Mouse (Mus musculus): Measurements from ENCODE around the gene Ank. TPM values are rescaled to one million over a fixed set of nuclear protein-coding genes. Genes with fewer than 3 reads are reported as not detected.
"Not testable (repeated sequence)": the region's sequence is repeated elsewhere in the genome, so short reads cannot be mapped to it uniquely, and the experiment has no call there.

Ank gene
- polyA plus RNA-seq, 1 experiment, result 35.9 TPM

DNA sequence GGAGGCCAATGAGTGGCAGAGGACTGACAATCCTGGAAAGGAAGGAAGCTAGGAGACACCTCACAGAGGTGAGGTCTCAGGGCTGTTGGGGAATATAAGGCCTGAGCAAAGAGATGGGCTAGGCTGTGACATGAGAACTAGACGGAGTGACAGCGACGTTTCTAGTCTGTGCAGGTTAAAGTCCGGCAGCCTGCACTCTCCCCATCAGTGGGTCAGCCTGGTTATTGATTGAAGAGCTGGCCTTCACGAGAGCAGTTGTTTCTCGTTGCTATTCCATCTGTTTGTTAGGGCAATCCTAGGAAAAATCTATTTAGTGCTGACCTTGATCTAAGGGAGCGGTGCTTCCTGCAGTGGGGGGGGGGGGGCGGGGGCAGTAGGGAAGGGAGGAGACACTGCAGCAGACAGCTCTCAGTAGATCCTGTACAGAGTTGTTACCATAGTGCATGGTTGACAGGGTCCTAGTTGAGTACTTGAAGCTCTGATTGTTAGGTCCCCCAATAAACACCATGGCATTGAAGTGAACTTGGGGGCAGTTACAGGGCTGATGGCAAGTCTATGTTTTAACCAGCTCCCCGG, 21.6 kb upstream of the Ank start:
- TF ChIP-seq POLR2A (IDR thresholded peaks at IDR 0.05; ENCODE audit: borderline replicate concordance, extremely low read depth, insufficient read depth, insufficient read length, poor library complexity, severe bottlenecking) (no peak), CTCF (IDR thresholded peaks at IDR 0.05; ENCODE audit: borderline replicate concordance, extremely low read depth, insufficient read depth, insufficient read length) (no peak)
- no peak for DNase-seq (ENCODE audit: low read depth)

DNA sequence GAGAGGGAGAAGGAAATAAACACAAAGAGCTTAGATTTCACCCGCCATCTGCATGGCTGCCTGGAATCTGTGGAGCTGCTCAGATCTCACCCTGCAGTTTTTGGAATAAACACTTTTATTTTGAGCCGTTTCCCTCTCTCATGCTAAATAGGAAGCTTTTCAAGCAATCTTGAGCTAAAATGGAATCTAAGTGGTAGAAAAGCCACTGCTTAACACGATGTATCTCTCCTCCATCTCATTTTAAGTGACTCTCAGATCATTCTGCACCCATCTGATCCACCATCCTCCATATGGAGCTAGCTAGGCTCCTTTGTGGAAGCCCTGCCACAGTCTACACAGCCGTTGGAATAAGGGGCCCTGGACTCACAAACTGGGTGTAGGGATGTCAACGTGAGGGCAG, 15.8 kb upstream of the Ank start:
- TF ChIP-seq POLR2A (IDR thresholded peaks at IDR 0.05; ENCODE audit: borderline replicate concordance, extremely low read depth, insufficient read depth, insufficient read length, poor library complexity, severe bottlenecking), result no peak
- no peak for DNase-seq (ENCODE audit: low read depth)

DNA sequence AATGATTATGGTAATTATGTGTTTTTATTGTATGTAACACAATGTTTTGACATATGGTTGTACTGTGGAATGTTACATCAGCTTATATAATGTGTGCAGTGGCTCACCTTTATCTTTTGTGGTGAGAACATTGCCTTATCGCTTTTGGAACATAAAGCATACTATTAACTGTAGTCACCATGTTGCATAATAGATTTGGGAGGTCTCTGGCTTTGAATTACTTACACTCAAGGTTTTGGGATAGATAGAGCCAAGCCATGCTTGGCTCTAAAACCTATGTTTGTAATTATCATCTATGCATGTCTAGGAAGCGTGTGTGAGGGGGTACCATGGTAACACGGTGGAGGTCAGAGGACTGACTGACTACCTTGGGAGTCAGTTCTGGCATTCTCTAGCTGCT, 14.7 kb upstream of the Ank start:
- DNase-seq (ENCODE audit: low read depth), result no peak
- TF ChIP-seq POLR2A (IDR thresholded peaks at IDR 0.05; ENCODE audit: borderline replicate concordance, extremely low read depth, insufficient read depth, insufficient read length, poor library complexity, severe bottlenecking) (no peak), CTCF (IDR thresholded peaks at IDR 0.05; ENCODE audit: borderline replicate concordance, extremely low read depth, insufficient read depth, insufficient read length) (no peak)

DNA sequence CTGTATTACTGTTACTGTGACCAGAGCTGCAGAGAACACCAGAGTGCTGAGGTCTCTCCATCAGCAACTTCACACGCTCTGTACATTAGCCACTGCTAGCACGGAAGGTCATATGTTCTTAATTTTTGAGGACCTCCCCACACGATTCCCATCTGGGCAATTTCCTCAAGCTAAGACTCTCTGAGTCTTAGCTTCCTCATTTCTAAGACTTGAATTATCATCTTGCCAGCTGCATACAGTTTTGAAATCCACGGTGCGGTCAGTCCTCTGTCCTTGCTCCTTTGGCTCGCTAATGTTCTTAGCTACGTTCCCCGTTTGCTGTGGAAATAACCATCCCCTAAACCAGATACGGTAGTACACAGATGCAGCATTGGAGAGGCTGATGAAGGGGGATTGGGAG, 14.0 kb upstream of the Ank start:
- no peak for DNase-seq (ENCODE audit: low read depth)

DNA sequence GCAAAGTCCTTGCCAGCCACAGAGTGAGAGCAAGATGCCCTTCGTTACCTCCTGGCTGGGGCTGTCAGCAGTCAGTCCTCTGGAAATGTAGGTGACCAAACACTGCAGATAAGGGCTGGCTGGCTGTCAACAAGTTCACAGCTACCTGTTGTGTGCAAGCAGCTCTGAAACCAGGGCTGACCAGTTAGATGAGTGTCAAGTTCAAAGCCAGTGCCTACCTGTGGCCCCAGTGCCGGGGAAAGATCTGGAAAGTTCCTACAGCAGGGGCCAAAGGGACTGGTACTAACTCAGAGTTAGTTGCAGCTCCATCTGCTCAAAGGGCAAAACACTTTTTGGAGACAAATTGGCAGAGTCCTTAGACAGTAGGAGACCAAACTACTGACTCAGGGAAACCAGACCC, 9.5 kb upstream of the Ank start:
- no peak for TF ChIP-seq CTCF (IDR thresholded peaks at IDR 0.05; ENCODE audit: borderline replicate concordance, extremely low read depth, insufficient read depth, insufficient read length)
- TF ChIP-seq POLR2A (IDR thresholded peaks at IDR 0.05; ENCODE audit: borderline replicate concordance, extremely low read depth, insufficient read depth, insufficient read length, poor library complexity, severe bottlenecking), result no peak
- no peak for DNase-seq (ENCODE audit: low read depth)

More for the DNA sequence above, 14.0 kb upstream of the Ank start:
- TF ChIP-seq CTCF (IDR thresholded peaks at IDR 0.05; ENCODE audit: borderline replicate concordance, extremely low read depth, insufficient read depth, insufficient read length), result no peak
- no peak for TF ChIP-seq POLR2A (IDR thresholded peaks at IDR 0.05; ENCODE audit: borderline replicate concordance, extremely low read depth, insufficient read depth, insufficient read length, poor library complexity, severe bottlenecking)

DNA sequence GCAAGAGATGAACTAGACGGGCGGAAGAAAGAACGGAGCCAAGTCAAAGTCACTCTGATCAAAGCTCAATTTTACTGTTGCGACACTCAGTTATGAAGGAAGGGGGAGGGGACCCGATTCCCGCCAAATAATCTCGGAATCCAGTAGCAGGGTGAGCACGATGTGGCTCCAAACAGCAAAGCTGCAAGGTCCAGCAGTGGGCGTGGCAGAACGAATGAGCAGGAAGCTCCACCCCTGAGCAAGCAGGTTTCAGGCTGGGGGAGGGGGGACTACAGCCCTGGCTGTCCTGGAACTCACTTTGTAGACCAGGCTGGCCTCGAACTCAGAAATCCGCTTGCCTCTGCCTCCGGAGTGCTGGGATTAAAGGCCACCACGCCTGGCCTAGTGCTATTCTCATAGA, 6.7 kb upstream of the Ank start:
- not testable (repeated sequence) for DNase-seq (ENCODE audit: low read depth)

DNA sequence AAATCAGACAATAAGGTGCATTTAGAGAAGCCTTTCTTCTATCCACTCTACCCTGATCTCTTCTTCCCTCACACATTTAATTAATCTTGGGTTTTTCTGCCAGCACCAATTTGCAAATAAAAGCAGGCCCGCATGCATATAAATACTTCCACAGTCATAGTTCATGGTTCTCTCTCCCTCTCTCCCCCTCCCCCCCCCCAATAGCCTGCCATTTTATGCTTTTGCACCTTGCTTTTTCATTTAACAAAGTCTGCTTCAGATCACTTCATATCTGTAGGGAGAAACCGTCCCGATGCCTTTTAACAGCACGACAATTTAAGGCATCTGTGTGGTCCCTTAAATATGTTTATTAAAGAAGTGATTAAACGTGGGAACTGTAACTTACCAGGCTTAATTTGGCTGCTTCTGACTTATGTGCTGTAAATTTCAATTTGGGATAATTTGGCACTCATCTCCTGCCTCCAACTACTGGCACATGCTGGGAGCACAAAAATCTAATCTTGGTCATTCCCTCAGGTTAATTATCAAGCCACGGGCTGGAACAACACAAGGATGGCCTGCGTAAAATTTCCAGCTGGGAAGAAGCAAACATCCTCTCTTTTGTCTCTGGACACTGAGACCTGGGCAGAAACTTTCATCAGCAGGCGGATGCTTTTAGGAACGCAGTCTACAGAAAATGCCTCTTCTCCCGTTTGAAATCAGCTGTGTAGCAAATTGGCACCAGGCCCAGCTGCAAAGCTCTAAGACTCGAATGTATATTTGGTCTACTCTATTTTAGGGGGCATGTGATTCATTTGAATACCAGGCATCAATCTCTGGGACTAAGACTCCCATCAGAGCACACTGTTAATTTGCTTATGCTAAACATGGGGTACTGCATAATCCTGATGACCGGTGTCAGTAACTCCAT, 4.9 kb upstream of the Ank start:
- DNase-seq (ENCODE audit: low read depth), result peak; percentile 88
- TF ChIP-seq POLR2A (IDR thresholded peaks at IDR 0.05; ENCODE audit: borderline replicate concordance, extremely low read depth, insufficient read depth, insufficient read length, poor library complexity, severe bottlenecking) (no peak), CTCF (IDR thresholded peaks at IDR 0.05; ENCODE audit: borderline replicate concordance, extremely low read depth, insufficient read depth, insufficient read length) (no peak)

DNA sequence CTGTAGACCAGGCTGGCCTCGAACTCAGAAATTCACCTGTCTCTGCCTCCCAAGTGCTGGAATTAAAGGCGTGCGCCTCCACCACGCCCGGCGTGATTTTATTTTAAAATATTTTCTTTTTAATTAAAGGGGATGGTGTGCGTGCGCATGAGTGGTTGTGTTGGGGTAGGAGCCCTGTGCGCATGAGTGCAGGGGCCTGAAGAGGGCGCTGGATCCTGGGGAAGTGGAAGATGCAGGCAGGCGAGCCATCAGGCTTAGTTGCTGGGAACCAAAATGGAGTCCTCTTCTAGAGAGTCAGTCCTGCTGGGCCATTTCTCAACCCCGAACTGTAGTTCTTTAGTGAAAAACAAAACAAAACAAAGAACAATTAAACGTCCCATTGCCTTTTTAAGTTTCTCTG, 2.6 kb upstream of the Ank start:
- no peak for DNase-seq (ENCODE audit: low read depth)
- TF ChIP-seq CTCF (IDR thresholded peaks at IDR 0.05; ENCODE audit: borderline replicate concordance, extremely low read depth, insufficient read depth, insufficient read length) (no peak), POLR2A (IDR thresholded peaks at IDR 0.05; ENCODE audit: borderline replicate concordance, extremely low read depth, insufficient read depth, insufficient read length, poor library complexity, severe bottlenecking) (no peak)

DNA sequence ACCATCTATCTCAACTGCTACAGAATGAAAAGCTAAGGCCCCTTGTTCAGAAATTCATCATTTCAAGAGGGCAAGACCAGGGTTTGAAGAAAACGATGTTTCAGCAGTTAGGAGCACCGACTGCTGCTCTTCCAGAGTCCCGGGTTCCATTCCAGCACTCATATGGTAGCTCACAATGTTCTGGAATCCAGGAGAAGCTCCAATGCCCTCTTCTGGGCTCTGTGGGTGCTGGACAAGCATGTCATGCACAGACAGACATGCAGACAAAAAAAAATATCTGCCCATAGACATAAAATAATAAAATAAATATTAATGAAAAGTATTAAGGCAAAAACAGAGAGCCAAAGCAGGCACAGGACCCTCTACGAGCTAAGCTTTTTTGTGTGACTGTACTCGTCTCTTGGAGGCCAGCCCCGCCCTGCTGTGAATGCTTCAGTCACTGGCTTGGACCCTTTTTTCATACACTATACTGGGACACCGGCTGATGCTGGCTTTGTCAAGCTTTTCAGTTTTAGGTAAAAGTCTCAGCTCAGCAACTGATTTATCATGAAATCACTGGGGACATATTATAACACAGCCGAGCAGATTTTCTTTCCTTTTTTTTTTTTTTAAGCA, 979 bp upstream of the Ank start:
- TF ChIP-seq POLR2A (IDR thresholded peaks at IDR 0.05; ENCODE audit: borderline replicate concordance, extremely low read depth, insufficient read depth, insufficient read length, poor library complexity, severe bottlenecking) (no peak), CTCF (IDR thresholded peaks at IDR 0.05; ENCODE audit: borderline replicate concordance, extremely low read depth, insufficient read depth, insufficient read length) (no peak)
- peak; percentile 78 for DNase-seq (ENCODE audit: low read depth)

DNA sequence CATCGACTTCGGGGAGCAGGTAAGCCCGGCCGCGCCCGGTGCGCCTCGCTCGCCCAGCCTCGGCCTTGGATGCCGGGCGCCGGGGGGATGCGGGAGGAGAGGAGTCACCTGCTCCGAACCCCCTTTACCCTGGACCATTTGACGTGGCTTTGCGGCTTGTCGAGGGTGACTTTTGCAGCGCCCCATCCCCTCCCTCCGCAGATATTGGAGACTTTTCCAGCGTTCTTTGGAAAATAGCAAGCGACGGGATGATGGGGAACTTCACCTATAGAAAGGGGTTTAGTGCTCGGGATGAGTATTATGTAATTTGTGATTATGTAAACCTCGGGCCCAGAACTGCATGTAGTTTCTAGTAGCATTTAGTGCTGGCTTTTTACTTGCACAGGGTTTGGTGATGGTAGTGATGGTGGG, 609 bp downstream of the Ank start:
- peak; percentile 59 for DNase-seq (ENCODE audit: low read depth)
- TF ChIP-seq CTCF (IDR thresholded peaks at IDR 0.05; ENCODE audit: borderline replicate concordance, extremely low read depth, insufficient read depth, insufficient read length), result no peak
- no peak for TF ChIP-seq POLR2A (IDR thresholded peaks at IDR 0.05; ENCODE audit: borderline replicate concordance, extremely low read depth, insufficient read depth, insufficient read length, poor library complexity, severe bottlenecking)

DNA sequence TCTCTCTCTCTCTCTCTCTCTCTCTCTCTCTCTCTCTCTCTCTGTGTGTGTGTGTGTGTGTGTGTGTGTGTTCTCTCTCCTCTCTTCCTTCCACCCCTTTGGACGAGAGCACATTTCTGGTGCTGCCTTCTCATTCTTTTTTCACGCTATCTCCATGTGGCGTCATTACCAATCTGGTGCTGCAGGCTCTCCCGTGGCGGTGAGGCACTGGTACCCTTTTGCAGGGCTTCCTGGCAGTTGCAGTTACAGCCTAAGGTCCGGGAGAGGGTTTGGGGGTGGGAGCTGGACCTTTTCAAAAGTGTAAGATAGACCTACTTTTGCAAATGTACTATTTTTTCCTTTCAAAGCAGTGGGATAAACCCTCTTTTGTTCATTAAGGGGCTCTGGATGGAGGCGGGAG, 1.2 kb downstream of the Ank start:
- TF ChIP-seq POLR2A (IDR thresholded peaks at IDR 0.05; ENCODE audit: borderline replicate concordance, extremely low read depth, insufficient read depth, insufficient read length, poor library complexity, severe bottlenecking), result no peak
- no peak for TF ChIP-seq CTCF (IDR thresholded peaks at IDR 0.05; ENCODE audit: borderline replicate concordance, extremely low read depth, insufficient read depth, insufficient read length)
- peak; percentile 64 for DNase-seq (ENCODE audit: low read depth)
